Mouse (Mus musculus) MEL (cell line): ENCODE results near the gene Tnfrsf1a. TPM values are rescaled to one million over a fixed set of nuclear protein-coding genes. Genes with fewer than 3 reads are reported as not detected.

Experiments
- DNase-seq: peaks from one replicate; pipeline ENCODE4 v3.0.0; 2011; ENCODE audit warnings: low read depth, low spot score
- H3K27ac ChIP-seq: 2 replicates; pipeline ENCODE4 v1.5.1; 2012; ENCODE audit warnings: low read depth, mild to moderate bottlenecking, control low read depth, low read length, moderate library complexity; ENCODE audit not compliant: control insufficient read depth
- H3K27me3 ChIP-seq, 2 experiments: fragments of 150-350 bp in 1 of 2; sonication (generic) in 1 of 2; 2 replicates each; pipeline ENCODE4 v1.6.1; 2012; ENCODE audit warnings: low read length in 2 of 2, mild to moderate bottlenecking in 2 of 2, improper control_type of control experiment in 1 of 2, moderate library complexity in 1 of 2; ENCODE audit not compliant: insufficient read depth in 2 of 2, control insufficient read depth in 1 of 2
- H3K36me3 ChIP-seq, 2 experiments: 2 replicates each; pipeline ENCODE4 v1.6.1; 2012 to 2014; ENCODE audit warnings: low read length in 2 of 2, improper control_type of control experiment in 1 of 2, inconsistent platforms in 1 of 2, mild to moderate bottlenecking in 1 of 2; ENCODE audit not compliant: insufficient read depth in 2 of 2, control insufficient read depth in 1 of 2
- H3K4me1 ChIP-seq, 2 experiments: fragments of 150-350 bp in 1 of 2; sonication (generic) in 1 of 2; 2 replicates each; pipeline ENCODE4 v1.6.1; 2012; ENCODE audit warnings: low read length in 2 of 2, improper control_type of control experiment in 1 of 2, mild to moderate bottlenecking in 1 of 2; ENCODE audit not compliant: insufficient read depth in 2 of 2, control insufficient read depth in 1 of 2
- H3K4me3 ChIP-seq, 2 experiments: fragments of 150-350 bp in 1 of 2; sonication (generic) in 1 of 2; 2 replicates each; pipeline ENCODE4 v1.5.1; 2012; ENCODE audit warnings: low read depth in 2 of 2, low read length in 2 of 2, mild to moderate bottlenecking in 2 of 2, moderate library complexity in 2 of 2, control low read depth in 1 of 2, improper control_type of control experiment in 1 of 2; ENCODE audit not compliant: control insufficient read depth in 1 of 2, insufficient read depth in 1 of 2
- H3K79me2 ChIP-seq: 2 replicates; pipeline ENCODE4 v1.6.1; 2012; ENCODE audit warnings: mild to moderate bottlenecking, low read length, moderate library complexity; ENCODE audit not compliant: control insufficient read depth, poor library complexity, insufficient read depth
- H3K9ac ChIP-seq: 2 replicates; pipeline ENCODE4 v1.6.1; 2012; ENCODE audit warnings: low read depth, mild to moderate bottlenecking, control low read depth, low read length, moderate library complexity; ENCODE audit not compliant: control insufficient read depth, poor library complexity, severe bottlenecking
- H3K9me3 ChIP-seq: fragments of 150-350 bp; sonication (generic); replicated peaks from 2 replicates; pipeline ENCODE4 v1.6.1; 2012; ENCODE audit warnings: mild to moderate bottlenecking, low read length, improper control_type of control experiment, moderate library complexity; ENCODE audit not compliant: insufficient read depth
- ETS1 ChIP-seq: IDR thresholded peaks from 2 replicates; pipeline ENCODE4 v1.6.1; 2012; ENCODE audit warnings: low read depth, mild to moderate bottlenecking, inconsistent platforms, low read length, improper control_type of control experiment, moderate library complexity
- GATA1 ChIP-seq: IDR thresholded peaks from 2 replicates; pipeline ENCODE4 v1.6.1; 2011; ENCODE audit warnings: low read depth, low read length, improper control_type of control experiment
- JUND ChIP-seq: IDR thresholded peaks from 2 replicates; pipeline ENCODE4 v1.6.1; 2011; ENCODE audit warnings: low read depth, mild to moderate bottlenecking, improper control_type of control experiment, low read length
- MAFK ChIP-seq: IDR thresholded peaks from 2 replicates; pipeline ENCODE4 v1.6.1; 2011; ENCODE audit warnings: low read depth, mild to moderate bottlenecking, low read length, improper control_type of control experiment, borderline replicate concordance
- MAX ChIP-seq: IDR thresholded peaks from 2 replicates; pipeline ENCODE4 v1.6.1; 2011; ENCODE audit warnings: low read length, improper control_type of control experiment
- MYC ChIP-seq: IDR thresholded peaks from 2 replicates; pipeline ENCODE4 v1.6.1; 2011; ENCODE audit warnings: low read depth, mild to moderate bottlenecking, low read length, improper control_type of control experiment, moderate library complexity
- POLR2A ChIP-seq, 2 experiments: IDR thresholded peaks; 2 replicates each; pipeline ENCODE4 v1.6.1; 2011 to 2012; ENCODE audit warnings: low read length in 2 of 2, mild to moderate bottlenecking in 2 of 2, control low read depth in 1 of 2, improper control_type of control experiment in 1 of 2, low read depth in 1 of 2, moderate library complexity in 1 of 2; ENCODE audit not compliant: control insufficient read depth in 1 of 2, insufficient read depth in 1 of 2, poor library complexity in 1 of 2
- POLR2AphosphoS2 ChIP-seq: IDR thresholded peaks from 2 replicates; pipeline ENCODE4 v1.6.1; 2011; ENCODE audit warnings: low read length, improper control_type of control experiment
- RAD21 ChIP-seq: IDR thresholded peaks from 2 replicates; pipeline ENCODE4 v1.6.1; 2011; ENCODE audit warnings: mild to moderate bottlenecking, low read depth, low read length, improper control_type of control experiment
- TCF12 ChIP-seq: IDR thresholded peaks from 2 replicates; pipeline ENCODE4 v1.6.1; 2014; ENCODE audit warnings: low read depth, mild to moderate bottlenecking, inconsistent platforms, low read length, improper control_type of control experiment, moderate library complexity
- UBTF ChIP-seq: IDR thresholded peaks from 2 replicates; pipeline ENCODE4 v1.6.1; 2012; ENCODE audit warnings: low read depth, mild to moderate bottlenecking, inconsistent platforms, low read length, improper control_type of control experiment, moderate library complexity, borderline replicate concordance; ENCODE audit not compliant: insufficient read depth
- USF1 ChIP-seq: IDR thresholded peaks from 2 replicates; pipeline ENCODE4 v1.6.1; 2014; ENCODE audit warnings: low read depth, mild to moderate bottlenecking, inconsistent platforms, low read length, improper control_type of control experiment, moderate library complexity
- ZKSCAN1 ChIP-seq: IDR thresholded peaks from 2 replicates; pipeline ENCODE4 v1.6.1; 2012; ENCODE audit warnings: low read depth, mild to moderate bottlenecking, inconsistent platforms, low read length, improper control_type of control experiment, moderate library complexity
- ZNF384 ChIP-seq: IDR thresholded peaks from 2 replicates; pipeline ENCODE4 v1.6.1; 2012; ENCODE audit warnings: low read depth, mild to moderate bottlenecking, inconsistent platforms, low read length, improper control_type of control experiment
- polyA plus RNA-seq, 2 experiments: library from polyadenylated mRNA; stranded (reverse) in 1 of 2; unstranded in 1 of 2; fragments of >175 nt in 1 of 2; fragments of >200 nt in 1 of 2; gene quantifications; 2 replicates each; pipeline versions ENCODE4 v1.2.1 to v1.2.4; 2012; ENCODE audit warnings: low replicate concordance in 2 of 2, low read depth in 1 of 2; ENCODE audit not compliant: insufficient read length in 2 of 2, insufficient read depth in 1 of 2, missing spikeins in 1 of 2
- total RNA-seq: library from RNA; depleted of rRNA; stranded (reverse); fragments of 300-350 nt; gene quantifications from 2 replicates; pipeline ENCODE4 v1.2.3, GENCODE M21; 2012

The Tnfrsf1a gene
- total and polyA plus RNA-seq, 3 experiments, result 22.0 to 43.4 TPM; not detected in 1

DNA sequence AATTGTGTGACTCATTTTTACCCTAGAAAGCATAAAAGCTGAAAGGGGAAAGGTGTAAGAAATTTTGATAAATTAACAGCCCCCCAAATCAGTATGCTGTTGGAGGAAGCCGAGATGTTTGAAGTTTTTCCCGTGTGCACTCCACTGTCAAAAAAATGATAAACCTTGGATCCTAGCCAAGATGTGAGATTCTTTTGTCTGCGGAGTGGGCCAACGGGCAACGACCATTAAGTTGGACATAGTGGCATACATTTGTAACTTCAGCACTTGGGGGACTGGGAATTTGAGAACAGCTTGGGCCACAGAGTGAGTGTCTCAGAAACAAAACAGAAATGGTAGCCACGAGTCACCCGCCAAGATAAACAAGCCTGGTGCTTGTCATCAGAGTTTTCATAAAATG is 32.1 kb upstream of the Tnfrsf1a start:
- peaks cover 0 to 3% of the 10 kb centered on the region in 2 experiments; a peak in 1 of 4 replicates for H3K27me3 ChIP-seq
- no peak overlapping the region for H3K27ac ChIP-seq
- no peak overlapping the region for H3K4me3 ChIP-seq
- H3K4me1 ChIP-seq, result peaks cover 2 to 12% of the 10 kb centered on the region in 2 experiments; a peak in 3 of 4 replicates
- peaks cover 0 to 6% of the 10 kb centered on the region in 2 experiments; a peak in 1 of 4 replicates for H3K36me3 ChIP-seq
- no peak for DNase-seq
- no peak overlapping the region for H3K9ac ChIP-seq
- TF ChIP-seq ETS1 (no peak), TCF12 (no peak), GATA1 (no peak), ZNF384 (no peak), ZKSCAN1 (no peak), RAD21 (no peak)
- no peaks in the 10 kb centered on the region for H3K9me3 ChIP-seq
- H3K79me2 ChIP-seq, result peaks cover 12% of the 10 kb centered on the region

DNA sequence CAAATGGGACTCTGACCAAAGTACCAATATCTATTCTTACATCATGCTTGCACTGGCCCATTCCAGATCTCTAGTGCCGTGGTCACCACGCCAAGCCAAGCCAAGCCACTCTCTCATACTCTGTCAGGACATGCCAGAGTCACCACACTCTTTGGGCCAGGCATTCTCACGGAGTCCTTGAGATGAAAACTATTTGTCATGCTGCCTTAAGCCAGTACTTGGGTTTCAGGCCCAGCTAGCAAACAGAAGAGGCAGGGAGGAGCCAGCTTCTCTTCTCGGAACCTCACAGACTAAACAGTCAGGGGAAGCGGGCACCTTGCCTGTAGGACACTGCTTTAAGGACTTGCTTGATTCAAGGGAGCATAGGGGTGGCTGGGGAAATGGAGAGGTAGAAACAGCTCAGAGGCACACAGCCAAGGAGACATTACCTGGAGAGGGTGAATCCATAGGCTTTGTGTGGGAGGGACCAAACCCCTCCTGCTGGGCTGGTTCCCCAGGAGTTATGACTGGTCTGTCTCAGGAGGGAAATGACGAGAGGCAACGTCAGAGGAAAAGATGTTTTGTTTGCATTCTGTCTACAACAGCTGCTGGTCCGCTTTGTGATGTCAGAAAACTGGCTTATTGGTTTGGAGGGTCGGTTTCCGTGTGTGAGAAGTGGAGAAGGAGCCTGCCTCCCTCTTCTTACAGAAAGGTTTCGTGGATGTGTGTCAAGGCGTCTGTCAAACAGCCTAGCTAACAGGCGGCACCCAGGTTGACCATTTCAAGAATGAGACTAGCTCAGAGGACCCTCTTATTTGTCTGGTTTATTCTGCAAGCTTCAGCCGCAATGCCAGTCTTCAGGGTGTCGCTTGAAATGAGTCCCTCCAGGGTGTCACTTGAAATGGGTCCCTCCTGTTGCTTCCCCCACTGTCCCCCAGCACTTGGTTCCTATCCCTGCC is 29.9 kb upstream of the Tnfrsf1a start:
- H3K9ac ChIP-seq, result no peak overlapping the region
- no peak overlapping the region for H3K27ac ChIP-seq
- no peak overlapping the region for H3K4me3 ChIP-seq
- H3K27me3 ChIP-seq, result peaks cover 3% of the 10 kb centered on the region in 2 experiments; a peak in 3 of 4 replicates
- H3K4me1 ChIP-seq, result peaks cover 0 to 1% of the 10 kb centered on the region in 2 experiments; a peak in 3 of 4 replicates
- no peaks in the 10 kb centered on the region for H3K79me2 ChIP-seq
- H3K9me3 ChIP-seq, result no peaks in the 10 kb centered on the region
- H3K36me3 ChIP-seq, result peaks cover 0 to 2% of the 10 kb centered on the region in 2 experiments; a peak in 1 of 4 replicates
- no peak for DNase-seq
- TF ChIP-seq JUND (no peak), MAX (no peak), USF1 (no peak), MYC (no peak), ETS1 (no peak), MAFK (no peak), POLR2AphosphoS2 (no peak), ZNF384 (no peak)

DNA sequence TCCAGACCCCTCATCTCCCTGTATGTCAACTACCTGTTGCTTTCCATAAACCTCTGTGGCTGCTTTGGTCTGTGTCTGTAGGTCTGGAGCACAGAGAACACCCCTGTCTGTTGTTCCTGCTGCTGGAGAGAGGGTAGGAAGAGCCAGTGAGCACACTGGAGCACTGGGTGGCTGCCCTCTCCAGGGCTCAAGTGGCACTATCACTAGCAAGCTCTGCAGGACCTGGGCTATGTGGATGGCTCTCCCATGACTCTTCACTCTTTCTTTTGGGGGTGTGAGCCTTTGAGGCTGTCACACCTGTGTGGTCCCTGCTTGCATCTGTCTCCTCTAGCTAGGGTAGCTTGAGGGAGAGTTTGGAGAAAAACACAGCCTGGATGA is 29.3 kb upstream of the Tnfrsf1a start:
- Histone ChIP-seq H3K4me3 (no peak overlapping the region), H3K9me3 (no peaks in the 10 kb centered on the region), H3K27ac (no peak overlapping the region), H3K79me2 (no peaks in the 10 kb centered on the region), H3K36me3 (no peaks in the 10 kb centered on the region), H3K4me1 (no peaks in the 10 kb centered on the region), H3K9ac (no peak overlapping the region), H3K27me3 (peaks cover 3 to 7% of the 10 kb centered on the region in 2 experiments; a peak in 3 of 4 replicates)
- DNase-seq, result no peak
- TF ChIP-seq POLR2A (IDR thresholded peaks at IDR 0.05; ENCODE audit: control insufficient read depth in 1 of 2, insufficient read depth in 1 of 2, low read depth in 1 of 2, low read length in 2 of 2, poor library complexity in 1 of 2), result no peak
- TF ChIP-seq UBTF, result no peak
